Mouse (Mus musculus) small intestine, adult 2 months (tissue): ENCODE results near the gene Adcy1. TPM values are rescaled to one million over a fixed set of nuclear protein-coding genes. Genes with fewer than 3 reads are reported as not detected.
"Not testable (repeated sequence)": the region's sequence is repeated elsewhere in the genome, so short reads cannot be mapped to it uniquely, and the experiment has no call there.

Source experiments
- H3K27ac ChIP-seq: fragments of 200-500 bp; 2 replicates; pipeline ENCODE4 v1.5.1; 2012; ENCODE audit warnings: low read depth, low read length, control low read depth, inconsistent platforms; ENCODE audit not compliant: insufficient read depth
- H3K27me3 ChIP-seq: fragments of 200-500 bp; 2 replicates; pipeline ENCODE4 v1.6.1; 2012; ENCODE audit warnings: mild to moderate bottlenecking, moderate library complexity, low read length, inconsistent platforms; ENCODE audit not compliant: control insufficient read depth, insufficient read depth
- H3K36me3 ChIP-seq: fragments of 200-500 bp; 2 replicates; pipeline ENCODE4 v1.6.1; 2012; ENCODE audit warnings: mild to moderate bottlenecking, low read length, control low read depth, inconsistent platforms; ENCODE audit not compliant: control insufficient read depth, insufficient read depth
- H3K4me1 ChIP-seq: fragments of 200-500 bp; 2 replicates; pipeline ENCODE4 v1.6.1; 2012; ENCODE audit warnings: low read length, inconsistent platforms, mixed read lengths; ENCODE audit not compliant: control insufficient read depth, insufficient read depth, insufficient read length
- H3K4me3 ChIP-seq: fragments of 200-500 bp; 2 replicates; pipeline ENCODE4 v1.5.1; 2012; ENCODE audit warnings: low read depth, mild to moderate bottlenecking, control low read depth, inconsistent platforms, low read length, moderate library complexity
- CTCF ChIP-seq: fragments of 200-500 bp; IDR thresholded peaks from 2 replicates; pipeline ENCODE4 v1.5.1; 2012; ENCODE audit warnings: low read depth, mild to moderate bottlenecking, control low read depth, inconsistent platforms, low read length, moderate library complexity, mixed read lengths; ENCODE audit not compliant: insufficient replicate concordance, insufficient read length; ENCODE audit errors: extremely low read depth
- POLR2A ChIP-seq: fragments of 200-500 bp; IDR thresholded peaks from 2 replicates; pipeline ENCODE4 v1.6.1; 2012; ENCODE audit warnings: low read depth, mild to moderate bottlenecking, control low read depth, inconsistent platforms, low read length, moderate library complexity
- WGBS: fragments of 180-500 bp; shearing (Covaris S2); methylation state at CpG from one replicate; pipeline ENCODE4 v1.1.7; 2018; 5-methylcytosine and 5-hydroxymethylcytosine counted together
- polyA plus RNA-seq: library from polyadenylated mRNA; depleted of rRNA; stranded (reverse); fragments of >200 nt; gene quantifications from 2 replicates; pipeline ENCODE4 v1.2.3, GENCODE M21; 2012; rRNA removed

Adcy1 gene
- polyA plus RNA-seq, 1 experiment: 0.34 TPM

DNA sequence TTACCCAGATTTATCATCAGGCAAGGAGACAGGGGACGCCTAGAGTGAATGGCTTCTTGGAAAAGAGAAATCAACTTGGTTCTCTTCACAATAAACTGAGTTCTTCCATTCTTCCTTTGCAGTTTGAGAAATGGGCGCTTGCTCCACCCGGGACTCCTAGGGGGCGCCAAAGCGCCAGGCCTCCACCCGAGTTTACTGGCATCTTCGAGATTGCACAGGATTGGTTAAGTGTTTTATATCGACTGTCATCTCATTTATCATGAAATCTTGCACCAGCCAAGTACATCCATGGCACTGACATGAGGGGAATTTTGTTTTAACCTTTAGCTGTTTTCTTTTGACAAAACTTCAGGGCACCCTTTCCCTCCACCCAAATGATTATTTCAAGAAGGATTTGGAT, 152.4 kb downstream of the Adcy1 start:
- peaks cover 10% of the 10 kb centered on the region; the same call in 1 of the 2 replicates for H3K27me3 ChIP-seq
- H3K36me3 ChIP-seq: no peaks in the 10 kb centered on the region
- H3K4me3 ChIP-seq: no peak overlapping the region
- H3K4me1 ChIP-seq: no peaks in the 10 kb centered on the region
- WGBS: 6% methylated on average over 8 of the region's 8 CpGs
- TF ChIP-seq CTCF: peak; percentile 71; the same call in 1 of the 2 replicates
- TF ChIP-seq POLR2A: no peak
- H3K27ac ChIP-seq: no peak overlapping the region

DNA sequence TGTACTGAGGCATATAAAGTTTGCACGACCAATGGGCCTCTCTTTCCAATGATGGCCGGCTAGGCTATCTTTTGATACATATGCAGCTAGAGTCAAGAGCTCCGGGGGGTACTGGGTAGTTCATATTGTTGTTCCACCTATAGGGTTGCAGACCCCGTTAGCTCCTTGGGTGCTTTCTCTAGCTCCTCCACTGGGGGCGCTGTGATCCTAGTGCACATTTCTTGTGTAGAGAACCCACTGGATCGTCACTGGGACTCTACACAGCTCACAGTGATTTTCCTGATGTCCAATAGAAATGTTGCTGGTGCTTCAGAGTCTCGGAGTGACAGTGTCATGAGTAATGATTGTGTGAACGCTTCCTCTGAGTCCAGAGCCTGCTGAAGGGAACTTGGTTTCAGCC, 158.5 kb downstream of the Adcy1 start:
- H3K27me3 ChIP-seq, H3K4me1 ChIP-seq, H3K4me3 ChIP-seq, H3K36me3 ChIP-seq, H3K27ac ChIP-seq: not testable (repeated sequence)
- WGBS: 75% methylated on average over 8 of the region's 8 CpGs

- no peaks in the 10 kb centered on the region for H3K27me3 ChIP-seq
- TF ChIP-seq POLR2A: no peak
- no peak overlapping the region for H3K27ac ChIP-seq
- H3K4me1 ChIP-seq: no peaks in the 10 kb centered on the region
- WGBS: 81% methylated on average over 2 of the region's 2 CpGs
- no peaks in the 10 kb centered on the region for H3K36me3 ChIP-seq
- no peak overlapping the region for H3K4me3 ChIP-seq
Observed at GRCm38 (mm10) chr11:7226200-7226599, 162.9 kb downstream of the Adcy1 start.

DNA sequence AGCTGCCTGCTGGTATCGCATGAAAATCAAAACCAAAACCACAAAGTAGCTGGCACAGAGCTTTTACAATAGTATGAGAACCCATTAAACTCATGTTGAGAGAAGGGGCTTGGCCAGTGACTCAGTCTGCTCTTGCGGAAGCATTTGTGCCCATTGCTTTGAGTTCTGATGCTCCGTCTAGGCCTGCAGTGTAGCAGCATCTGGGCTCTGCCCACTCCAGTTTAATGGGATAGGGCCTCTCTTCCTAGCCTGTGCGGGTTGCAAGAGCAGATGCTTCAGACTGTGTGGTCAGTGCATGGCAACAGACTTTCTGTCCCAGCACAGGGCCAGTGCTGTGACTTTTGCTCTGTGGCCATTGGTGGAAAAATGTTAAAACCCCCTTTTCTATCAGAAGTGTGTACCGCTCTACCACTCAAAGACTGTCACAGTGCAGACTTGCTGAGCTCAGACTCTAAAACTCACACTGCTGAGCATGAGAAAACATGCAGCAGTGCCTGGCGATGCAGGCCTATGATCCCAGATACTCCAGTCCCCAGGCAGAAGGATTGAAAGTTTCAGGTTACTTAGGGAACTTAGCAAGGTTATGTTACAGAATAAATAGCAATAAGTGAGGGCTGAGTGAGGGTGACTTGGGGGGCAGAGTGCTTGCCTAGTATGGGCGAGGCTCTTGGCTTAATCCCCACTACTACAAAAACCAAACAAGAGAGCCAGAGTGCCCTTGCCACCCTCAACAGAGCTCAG, 163.7 kb downstream of the Adcy1 start:
- 77% methylated on average over 7 of the region's 7 CpGs for WGBS

GRCm38 (mm10) chr11:7228107-7228506, 164.8 kb downstream of the Adcy1 start:
- Histone ChIP-seq H3K27ac (no peak overlapping the region), H3K4me3 (no peak overlapping the region), H3K4me1 (no peaks in the 10 kb centered on the region), H3K27me3 (no peaks in the 10 kb centered on the region), H3K36me3 (no peaks in the 10 kb centered on the region)
- TF ChIP-seq CTCF: no peak
- TF ChIP-seq POLR2A: no peak
- 49% methylated on average over 4 of the region's 4 CpGs for WGBS

More for the DNA sequence above, 163.7 kb downstream of the Adcy1 start:
- Histone ChIP-seq H3K36me3 (no peaks in the 10 kb centered on the region), H3K27me3 (no peaks in the 10 kb centered on the region), H3K4me1 (no peaks in the 10 kb centered on the region), H3K27ac (no peak overlapping the region), H3K4me3 (no peak overlapping the region)
- TF ChIP-seq CTCF: no peak
- no peak for TF ChIP-seq POLR2A

Other genes with a start within 250 kb of the Adcy1 start
- gene Gm11983, start 225.8 kb upstream of the Adcy1 start, polyA plus RNA-seq: not detected in 2 replicates
- not detected in 2 replicates for gene Gm11985, start 125.1 kb downstream of the Adcy1 start, polyA plus RNA-seq
- 0.19 TPM in 1 of 2 replicates, not detected in the other for gene Igfbp1, start 134.3 kb downstream of the Adcy1 start, polyA plus RNA-seq
- gene Igfbp3, start 150.4 kb downstream of the Adcy1 start, polyA plus RNA-seq: 78.8 and 116 TPM in 2 replicates